Mouse (Mus musculus) ES-Bruce4 (cell line): ENCODE results near the gene Trpt1. TPM values are rescaled to one million over a fixed set of nuclear protein-coding genes. Genes with fewer than 3 reads are reported as not detected.

Experiments used
- H3K27ac ChIP-seq: 2 replicates; pipeline ENCODE4 v1.5.1; 2012; ENCODE audit warnings: low read length, inconsistent platforms; ENCODE audit not compliant: insufficient read depth
- H3K27me3 ChIP-seq: 2 replicates; pipeline ENCODE4 v1.6.1; 2012; ENCODE audit warnings: mild to moderate bottlenecking, low read length, inconsistent platforms; ENCODE audit not compliant: control insufficient read depth, poor library complexity, insufficient read depth, severe bottlenecking
- H3K36me3 ChIP-seq: 2 replicates; pipeline ENCODE4 v1.6.1; 2012; ENCODE audit warnings: inconsistent platforms, mild to moderate bottlenecking, low read length, moderate library complexity; ENCODE audit not compliant: control insufficient read depth, poor library complexity, insufficient read depth, severe bottlenecking
- H3K4me1 ChIP-seq: one replicate; pipeline ENCODE4 v1.8.1; 2011; ENCODE audit warnings: low read length; ENCODE audit not compliant: control insufficient read depth, insufficient read depth
- H3K4me3 ChIP-seq: 2 replicates; pipeline ENCODE4 v1.5.1; 2011; ENCODE audit warnings: low read depth, mild to moderate bottlenecking, low read length
- H3K9ac ChIP-seq: 2 replicates; pipeline ENCODE4 v1.6.1; 2012; ENCODE audit warnings: low read depth, mild to moderate bottlenecking, inconsistent platforms; ENCODE audit not compliant: poor library complexity, severe bottlenecking
- H3K9me3 ChIP-seq: replicated peaks from 2 replicates; pipeline ENCODE4 v1.6.1; 2012; ENCODE audit warnings: mild to moderate bottlenecking, low read length, inconsistent platforms; ENCODE audit not compliant: control insufficient read depth, poor library complexity, insufficient read depth, severe bottlenecking
- CTCF ChIP-seq: IDR thresholded peaks from one replicate; pipeline ENCODE4 v1.8.1; 2011; ENCODE audit warnings: low read depth, low read length
- EP300 ChIP-seq: IDR thresholded peaks from 2 replicates; pipeline ENCODE4 v1.6.1; 2011; ENCODE audit warnings: low read depth, low read length; ENCODE audit not compliant: insufficient read depth
- POLR2A ChIP-seq: IDR thresholded peaks from one replicate; pipeline ENCODE4 v1.8.1; 2011; ENCODE audit warnings: low read length; ENCODE audit not compliant: insufficient read depth
- polyA plus RNA-seq: library from polyadenylated mRNA; stranded (reverse); fragments of >200 nt; gene quantifications from 2 replicates; pipeline ENCODE4 v1.2.4, GENCODE M21; 2011; ENCODE audit warnings: low read depth; ENCODE audit not compliant: missing spikeins, insufficient read depth, insufficient read length

The Trpt1 gene
- polyA plus RNA-seq, 1 experiment: 7.3 TPM

GRCm38 (mm10) chr19:7019191-7019590, 23.3 kb downstream of the Trpt1 start, which contains the start of gene Fermt3:
Fermt3 (minus strand) TSS chr19:7019469.
- TF ChIP-seq EP300 (no peak), POLR2A (no peak), CTCF (no peak)
- no peak within 1 kb of the TSS for H3K4me3 ChIP-seq
- H3K36me3 ChIP-seq: peaks cover 44% of the 10 kb centered on the region
- H3K9ac ChIP-seq: no peak within 1 kb of the TSS
- no peaks in the 10 kb centered on the region for H3K9me3 ChIP-seq
- H3K27me3 ChIP-seq: no peaks in the 10 kb centered on the region
- H3K4me1 ChIP-seq: no peaks in the 10 kb centered on the region
- no peak within 1 kb of the TSS for H3K27ac ChIP-seq

GRCm38 (mm10) chr19:7020224-7020641, 24.3 kb downstream of the Trpt1 start:
- no peak overlapping the region for H3K27ac ChIP-seq
- H3K9me3 ChIP-seq: no peaks in the 10 kb centered on the region
- H3K9ac ChIP-seq: no peak overlapping the region
- H3K4me3 ChIP-seq: no peak overlapping the region
- H3K4me1 ChIP-seq: no peaks in the 10 kb centered on the region
- no peaks in the 10 kb centered on the region for H3K27me3 ChIP-seq
- peaks cover 54% of the 10 kb centered on the region for H3K36me3 ChIP-seq
- no peak for TF ChIP-seq POLR2A
- peak; percentile 60 for TF ChIP-seq CTCF

GRCm38 (mm10) chr19:7029531-7029930, 33.6 kb downstream of the Trpt1 start:
- Histone ChIP-seq H3K4me3 (no peak overlapping the region), H3K4me1 (no peaks in the 10 kb centered on the region), H3K9ac (no peak overlapping the region), H3K9me3 (no peaks in the 10 kb centered on the region), H3K27ac (no peak overlapping the region), H3K27me3 (no peaks in the 10 kb centered on the region), H3K36me3 (peaks cover 94% of the 10 kb centered on the region)
- TF ChIP-seq EP300 (no peak), POLR2A (no peak), CTCF (no peak)

DNA sequence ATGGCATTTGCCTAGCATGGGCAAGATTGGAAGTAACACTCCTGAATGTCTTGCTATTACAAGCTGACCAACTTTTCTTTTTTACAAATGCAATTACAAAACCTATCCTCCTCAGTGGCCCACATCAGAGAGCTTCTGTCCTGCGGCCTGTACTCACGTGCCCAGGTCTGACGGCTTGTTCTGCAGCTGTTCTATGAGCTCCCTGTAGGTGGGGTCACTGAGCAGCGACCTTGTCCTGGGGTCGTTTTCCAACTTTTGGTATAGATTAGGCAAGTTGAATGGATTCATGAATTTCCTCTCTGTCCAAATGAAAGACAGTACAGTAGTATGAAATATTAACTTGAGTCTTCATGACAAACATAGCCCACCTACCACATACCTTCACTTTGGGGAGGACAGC, 38.1 kb downstream of the Trpt1 start:
- Histone ChIP-seq H3K27me3 (no peaks in the 10 kb centered on the region), H3K36me3 (peaks cover 71% of the 10 kb centered on the region), H3K9me3 (no peaks in the 10 kb centered on the region), H3K27ac (no peak overlapping the region), H3K4me1 (no peaks in the 10 kb centered on the region), H3K4me3 (no peak overlapping the region), H3K9ac (no peak overlapping the region)
- TF ChIP-seq EP300 (no peak), CTCF (peak; percentile 34)

- Histone ChIP-seq H3K36me3 (peaks cover 23% of the 10 kb centered on the region), H3K9ac (peak overlapping the region; percentile 95), H3K9me3 (no peaks in the 10 kb centered on the region), H3K27ac (no peak overlapping the region), H3K4me1 (no peaks in the 10 kb centered on the region), H3K27me3 (no peaks in the 10 kb centered on the region), H3K4me3 (peak overlapping the region; percentile 92)
- TF ChIP-seq POLR2A (no peak), EP300 (no peak), CTCF (no peak)
These were observed 43.3 kb downstream of the Trpt1 start for GRCm38 (mm10) chr19:7039088-7039720.

DNA sequence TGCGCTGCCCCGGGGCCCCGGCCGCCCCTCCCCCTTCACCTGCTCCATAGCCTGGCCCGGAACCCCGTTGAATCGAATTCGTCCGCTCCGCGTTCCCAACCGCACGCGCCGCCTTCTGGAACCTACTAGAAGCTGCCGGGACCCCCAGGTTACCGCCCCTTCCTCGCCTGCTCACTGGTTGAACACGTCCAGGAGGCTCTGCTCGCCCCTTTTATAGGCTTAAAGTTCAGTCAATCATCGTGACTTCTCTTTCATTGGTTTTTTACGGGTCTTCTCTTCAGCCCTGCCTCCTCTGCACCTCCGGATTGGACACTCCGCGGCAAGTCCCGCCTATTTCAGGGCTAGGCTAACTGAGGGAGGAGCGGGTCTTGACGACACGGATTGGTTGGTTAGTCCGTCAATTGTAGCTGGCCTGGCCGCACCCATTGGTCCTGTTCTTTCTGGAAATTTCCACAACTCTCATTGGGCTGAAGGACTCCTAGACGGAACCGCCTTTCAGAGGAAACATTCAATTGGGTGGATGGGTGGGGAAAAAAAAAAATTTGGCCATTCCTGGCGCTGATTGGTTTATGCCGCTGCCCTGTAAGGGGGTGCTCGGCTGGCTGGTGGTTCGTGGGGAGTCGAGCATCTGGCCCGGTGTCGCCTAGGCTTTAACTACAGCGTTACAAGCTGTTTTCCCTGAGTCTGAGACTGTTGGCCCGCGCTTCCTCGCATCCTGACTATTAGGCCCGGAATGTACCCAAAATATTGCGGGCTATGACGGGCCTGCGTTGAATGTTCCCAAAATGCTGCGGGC, 44.1 kb downstream of the Trpt1 start, which contains the start of gene Stip1:
Gene Stip1 (minus strand): TSS at position 127 of the 796 bp plus-strand sequence.
- peaks cover 15% of the 10 kb centered on the region for H3K36me3 ChIP-seq
- TF ChIP-seq CTCF (no peak), POLR2A (peak; percentile 93)

More for the DNA sequence above, 44.1 kb downstream of the Trpt1 start, which contains the start of gene Stip1:
- peak within 1 kb of the TSS; percentile 95 for H3K9ac ChIP-seq
- H3K4me1 ChIP-seq: no peaks in the 10 kb centered on the region
- no peaks in the 10 kb centered on the region for H3K27me3 ChIP-seq
- peak within 1 kb of the TSS; percentile 92 for H3K4me3 ChIP-seq
- no peaks in the 10 kb centered on the region for H3K9me3 ChIP-seq
- H3K27ac ChIP-seq: peak within 1 kb of the TSS; percentile 62
